Mouse (Mus musculus): ENCODE measurements around the gene Birc5. TPM values are rescaled to one million over a fixed set of nuclear protein-coding genes. Genes with fewer than 3 reads are reported as not detected.

Birc5 gene
- polyA plus RNA-seq, 1 experiment from 2014 or later: 225 TPM

GRCm38 (mm10) chr11:117816389-117816996 lies 32.6 kb upstream of the Birc5 start:
- Histone ChIP-seq H3K9me3 (replicated peaks) (no peaks in the 10 kb centered on the region), H3K9ac (no peak overlapping the region), H3K4me3 (replicated peaks) (no peak overlapping the region), H3K27me3 (no peaks in the 10 kb centered on the region), H3K27ac (replicated peaks) (no peak overlapping the region), H3K4me1 (peaks cover 8% of the 10 kb centered on the region), H3K36me3 (peaks cover 78% of the 10 kb centered on the region), H3K4me2 (replicated peaks) (no peak overlapping the region)
- no peak for ATAC-seq (ENCODE audit: insufficient number of reproducible peaks, low FRiP score, low TSS enrichment, low read depth)
- WGBS: 82% methylated on average over 13 of the region's 13 CpGs

- Histone ChIP-seq H3K27ac (replicated peaks) (no peak overlapping the region), H3K27me3 (no peaks in the 10 kb centered on the region), H3K4me2 (replicated peaks) (no peak overlapping the region), H3K36me3 (peaks cover 66% of the 10 kb centered on the region), H3K9me3 (replicated peaks) (no peaks in the 10 kb centered on the region), H3K9ac (no peak overlapping the region), H3K4me1 (peaks cover 30% of the 10 kb centered on the region), H3K4me3 (replicated peaks) (no peak overlapping the region)
- 76% methylated on average over 8 of the region's 8 CpGs for WGBS
- ATAC-seq (ENCODE audit: insufficient number of reproducible peaks, low FRiP score, low TSS enrichment, low read depth): no peak
Observed at GRCm38 (mm10) chr11:117819095-117819494, 30.0 kb upstream of the Birc5 start.

- peaks cover 56% of the 10 kb centered on the region for H3K36me3 ChIP-seq
- H3K27ac ChIP-seq (replicated peaks): no peak overlapping the region
- H3K4me3 ChIP-seq (replicated peaks): no peak overlapping the region
- H3K27me3 ChIP-seq: no peaks in the 10 kb centered on the region
- H3K4me1 ChIP-seq: peaks cover 40% of the 10 kb centered on the region
- H3K9ac ChIP-seq: no peak overlapping the region
- WGBS: 93% methylated on average over 7 of the region's 7 CpGs
- no peak for ATAC-seq (ENCODE audit: insufficient number of reproducible peaks, low FRiP score, low TSS enrichment, low read depth)
- H3K9me3 ChIP-seq (replicated peaks): no peaks in the 10 kb centered on the region
- no peak overlapping the region for H3K4me2 ChIP-seq (replicated peaks)
Observed at GRCm38 (mm10) chr11:117820173-117820572, 28.9 kb upstream of the Birc5 start.

GRCm38 (mm10) chr11:117821868-117822267 lies 27.2 kb upstream of the Birc5 start:
- Histone ChIP-seq H3K4me1 (peaks cover 54% of the 10 kb centered on the region), H3K27me3 (no peaks in the 10 kb centered on the region), H3K9me3 (replicated peaks) (no peaks in the 10 kb centered on the region), H3K36me3 (peaks cover 45% of the 10 kb centered on the region), H3K4me3 (replicated peaks) (no peak overlapping the region), H3K4me2 (replicated peaks) (no peak overlapping the region), H3K27ac (replicated peaks) (no peak overlapping the region), H3K9ac (no peak overlapping the region)
- 87% methylated on average over 9 of the region's 9 CpGs for WGBS
- ATAC-seq (ENCODE audit: insufficient number of reproducible peaks, low FRiP score, low TSS enrichment, low read depth): no peak

GRCm38 (mm10) chr11:117822728-117823241 lies 26.3 kb upstream of the Birc5 start:
- Histone ChIP-seq H3K9ac (no peak overlapping the region), H3K9me3 (replicated peaks) (no peaks in the 10 kb centered on the region), H3K4me2 (replicated peaks) (no peak overlapping the region), H3K36me3 (peaks cover 37% of the 10 kb centered on the region; the same call in 1 of the 2 replicates), H3K27ac (replicated peaks) (peak overlapping the region; percentile 52), H3K4me3 (replicated peaks) (no peak overlapping the region), H3K27me3 (no peaks in the 10 kb centered on the region), H3K4me1 (peaks cover 63% of the 10 kb centered on the region)
- no peak for ATAC-seq (ENCODE audit: insufficient number of reproducible peaks, low FRiP score, low TSS enrichment, low read depth)
- WGBS: 59% methylated on average over 7 of the region's 7 CpGs

- Histone ChIP-seq H3K4me1 (peaks cover 69% of the 10 kb centered on the region), H3K9me3 (replicated peaks) (no peaks in the 10 kb centered on the region), H3K36me3 (peaks cover 31% of the 10 kb centered on the region; the same call in 1 of the 2 replicates), H3K27ac (replicated peaks) (peak overlapping the region; percentile 52), H3K4me3 (replicated peaks) (no peak overlapping the region), H3K4me2 (replicated peaks) (peak overlapping the region; percentile 92; the same call in 1 of the 2 replicates), H3K9ac (no peak overlapping the region), H3K27me3 (no peaks in the 10 kb centered on the region)
- 79% methylated on average over 6 of the region's 6 CpGs for WGBS
- ATAC-seq (ENCODE audit: insufficient number of reproducible peaks, low FRiP score, low TSS enrichment, low read depth): no peak
Observed at GRCm38 (mm10) chr11:117823411-117823810, 25.6 kb upstream of the Birc5 start.

- Histone ChIP-seq H3K27ac (replicated peaks) (peak overlapping the region; percentile 95), H3K4me2 (replicated peaks) (peak overlapping the region; percentile 92), H3K36me3 (peaks cover 22% of the 10 kb centered on the region; the same call in 1 of the 2 replicates), H3K4me1 (peaks cover 76% of the 10 kb centered on the region), H3K9ac (peak overlapping the region; percentile 43; the same call in 1 of the 2 replicates), H3K9me3 (replicated peaks) (no peaks in the 10 kb centered on the region), H3K4me3 (replicated peaks) (peak overlapping the region; percentile 60), H3K27me3 (no peaks in the 10 kb centered on the region)
- ATAC-seq (ENCODE audit: insufficient number of reproducible peaks, low FRiP score, low TSS enrichment, low read depth): peak; percentile 41; the same call in 1 of the 2 replicates
- WGBS: 13% methylated on average over 23 of the region's 23 CpGs
Observed at GRCm38 (mm10) chr11:117824060-117824969, 24.7 kb upstream of the Birc5 start.

GRCm38 (mm10) chr11:117825333-117826101 lies 23.5 kb upstream of the Birc5 start, which contains the start of the genes Afmid and Tk1:
Gene Afmid (plus strand): TSS chr11:117825924.
Gene Tk1 (minus strand): TSS chr11:117826092.
- under 1% methylated on average over 34 of the region's 34 CpGs for WGBS
- peak; percentile 43; the same call in 1 of the 2 replicates for ATAC-seq (ENCODE audit: insufficient number of reproducible peaks, low FRiP score, low TSS enrichment, low read depth)
- peak within 1 kb of the TSS; percentile 43 for H3K9ac ChIP-seq
- H3K36me3 ChIP-seq: peaks cover 19% of the 10 kb centered on the region; the same call in 1 of the 2 replicates
- no peaks in the 10 kb centered on the region for H3K27me3 ChIP-seq
- H3K4me1 ChIP-seq: peaks cover 80% of the 10 kb centered on the region
- H3K27ac ChIP-seq (replicated peaks): peak within 1 kb of the TSS; percentile 95
- H3K4me3 ChIP-seq (replicated peaks): peak within 1 kb of the TSS; percentile 60
- no peaks in the 10 kb centered on the region for H3K9me3 ChIP-seq (replicated peaks)
- peak within 1 kb of the TSS; percentile 92 for H3K4me2 ChIP-seq (replicated peaks)

GRCm38 (mm10) chr11:117826164-117826563 lies 22.9 kb upstream of the Birc5 start:
- H3K4me1 ChIP-seq: peaks cover 81% of the 10 kb centered on the region
- WGBS: 4% methylated on average over 5 of the region's 5 CpGs

GRCm38 (mm10) chr11:117826916-117827315 lies 22.1 kb upstream of the Birc5 start:
- peak overlapping the region; percentile 92; the same call in 1 of the 2 replicates for H3K4me2 ChIP-seq (replicated peaks)
- no peaks in the 10 kb centered on the region for H3K27me3 ChIP-seq
- WGBS: 51% methylated on average over 8 of the region's 8 CpGs
- H3K27ac ChIP-seq (replicated peaks): peak overlapping the region; percentile 95
- H3K9ac ChIP-seq: no peak overlapping the region
- H3K4me3 ChIP-seq (replicated peaks): peak overlapping the region; percentile 60; the same call in 1 of the 2 replicates
- peaks cover 6% of the 10 kb centered on the region; the same call in 1 of the 2 replicates for H3K36me3 ChIP-seq
- peaks cover 84% of the 10 kb centered on the region for H3K4me1 ChIP-seq
- no peak for ATAC-seq (ENCODE audit: insufficient number of reproducible peaks, low FRiP score, low TSS enrichment, low read depth)
- no peaks in the 10 kb centered on the region for H3K9me3 ChIP-seq (replicated peaks)

More at GRCm38 (mm10) chr11:117826164-117826563, 22.9 kb upstream of the Birc5 start:
- ATAC-seq (ENCODE audit: insufficient number of reproducible peaks, low FRiP score, low TSS enrichment, low read depth): peak; percentile 11; the same call in 1 of the 2 replicates
- Histone ChIP-seq H3K9ac (peak overlapping the region; percentile 43), H3K4me3 (replicated peaks) (peak overlapping the region; percentile 60), H3K4me2 (replicated peaks) (peak overlapping the region; percentile 92), H3K9me3 (replicated peaks) (no peaks in the 10 kb centered on the region), H3K27me3 (no peaks in the 10 kb centered on the region), H3K36me3 (peaks cover 13% of the 10 kb centered on the region; the same call in 1 of the 2 replicates), H3K27ac (replicated peaks) (peak overlapping the region; percentile 95)
